Mouse (Mus musculus) neural tube, embryonic 14.5 days (tissue): ENCODE measurements around the gene Grasp. TPM values are rescaled to one million over a fixed set of nuclear protein-coding genes. Genes with fewer than 3 reads are reported as not detected.

Source experiments
- ATAC-seq: fragments of 200-750 bp; cut with Nextera tagmentation; 2 replicates; pipeline ENCODE4 v1.8.0; 2017; ENCODE audit warnings: low read depth, mild to moderate bottlenecking, moderate TSS enrichment, moderate library complexity
- H3K27ac ChIP-seq: fragments of 300-500 bp; sonication (generic); 2 replicates; pipeline ENCODE4 v1.5.1; 2014; ENCODE audit warnings: low read depth, mild to moderate bottlenecking, control low read depth, low read length, moderate library complexity, mixed read lengths
- H3K27me3 ChIP-seq: fragments of 300-500 bp; sonication (generic); 2 replicates; pipeline ENCODE4 v1.6.1; 2014; ENCODE audit warnings: low read length; ENCODE audit not compliant: control insufficient read depth, insufficient read depth
- H3K36me3 ChIP-seq: fragments of 300-500 bp; sonication (generic); 2 replicates; pipeline ENCODE4 v1.6.1; 2014; ENCODE audit warnings: low read length, mixed read lengths; ENCODE audit not compliant: control insufficient read depth, insufficient read depth
- H3K4me1 ChIP-seq: fragments of 300-500 bp; sonication (generic); 2 replicates; pipeline ENCODE4 v1.6.1; 2014; ENCODE audit warnings: low read length; ENCODE audit not compliant: control insufficient read depth, insufficient read depth
- H3K4me2 ChIP-seq: fragments of 300-500 bp; sonication (generic); 2 replicates; pipeline ENCODE4 v1.6.1; 2014; ENCODE audit warnings: mild to moderate bottlenecking, low read depth, low read length, control low read depth
- H3K4me3 ChIP-seq: fragments of 300-500 bp; sonication (generic); 2 replicates; pipeline ENCODE4 v1.5.1; 2014; ENCODE audit warnings: low read depth, low read length, control low read depth, mixed read lengths
- H3K9ac ChIP-seq: fragments of 300-500 bp; sonication (generic); replicated peaks from 2 replicates; pipeline ENCODE4 v1.6.1; 2014; ENCODE audit warnings: low read depth, mild to moderate bottlenecking, control low read depth, low read length, mixed read lengths
- H3K9me3 ChIP-seq: fragments of 300-500 bp; sonication (generic); 2 replicates; pipeline ENCODE4 v1.6.1; 2016; ENCODE audit warnings: low read length; ENCODE audit not compliant: control insufficient read depth
- WGBS: fragments of 180-500 bp; shearing (Covaris S2); extraction: QIAGEN DNeasy Blood & Tissue Kit; methylation state at CpG from one replicate; pipeline ENCODE4 v1.1.7; 2014; 5-methylcytosine and 5-hydroxymethylcytosine counted together
- polyA plus RNA-seq: library from polyadenylated mRNA; unstranded; fragments of >200 nt; fragmentation: Nextera tagmentation; extraction: Ambion mirVana; gene quantifications from 2 replicates; pipeline ENCODE4 v1.2.1, GENCODE M21; 2014

Grasp gene
- polyA plus RNA-seq, 1 experiment from 2014 or later: 1.0 TPM

GRCm38 (mm10) chr15:101220905-101221297, 3.1 kb upstream of the Grasp start:
- no peaks in the 10 kb centered on the region for H3K36me3 ChIP-seq
- H3K27me3 ChIP-seq: no peaks in the 10 kb centered on the region; the same call in 1 of the 2 replicates
- no peaks in the 10 kb centered on the region for H3K9me3 ChIP-seq
- no peak overlapping the region for H3K4me2 ChIP-seq
- ATAC-seq: peak; percentile 44; the same call in 1 of the 2 replicates
- peaks cover 17% of the 10 kb centered on the region for H3K4me1 ChIP-seq
- 0 out of 2 replicates have a peak overlapping the region, but pooled peaks have one; percentile 39 for H3K27ac ChIP-seq
- H3K4me3 ChIP-seq: no peak overlapping the region
- 6% methylated on average over 7 of the region's 8 CpGs for WGBS
- no peak overlapping the region for H3K9ac ChIP-seq

DNA sequence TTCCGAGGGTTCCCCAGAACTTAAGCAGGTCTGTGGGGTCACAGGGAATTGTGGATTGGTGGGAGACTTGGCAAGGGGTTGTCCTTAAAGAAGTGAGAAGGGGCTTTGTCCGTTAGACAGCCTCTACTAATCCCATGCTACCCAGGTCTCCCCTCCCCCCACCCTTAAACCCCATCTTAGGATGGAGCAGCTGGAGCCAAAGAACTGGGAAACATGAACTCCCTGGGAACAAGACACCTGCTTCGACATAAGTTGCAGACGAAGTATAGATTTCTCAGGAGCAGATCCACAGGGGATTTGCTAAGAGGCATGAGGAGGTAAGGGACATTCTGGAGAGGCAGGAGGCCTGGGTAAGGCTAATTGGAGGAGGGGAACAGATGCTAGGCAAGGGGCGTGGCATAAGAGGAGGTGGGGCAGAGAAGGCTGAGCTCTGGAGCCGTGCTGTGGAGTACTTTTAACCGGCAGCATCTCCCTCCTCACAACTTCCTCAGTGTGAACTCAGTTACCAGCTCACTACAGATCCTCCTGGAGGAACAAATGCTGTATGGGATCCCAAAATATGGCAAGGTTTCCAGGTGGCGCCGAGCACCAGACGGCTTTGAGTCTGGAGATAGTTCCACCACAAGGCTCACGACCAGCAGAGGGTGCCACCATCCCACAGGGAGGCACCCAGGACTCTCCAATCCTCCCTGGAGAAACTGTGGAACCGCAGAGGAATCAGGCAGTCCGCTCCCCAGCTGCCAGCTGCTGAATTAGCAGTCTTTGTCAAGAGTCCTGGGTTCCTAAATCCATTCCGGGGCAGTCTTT, 2.5 kb upstream of the Grasp start:
- Histone ChIP-seq H3K4me1 (peaks cover 17% of the 10 kb centered on the region), H3K4me2 (peak overlapping the region; percentile 34), H3K9me3 (no peaks in the 10 kb centered on the region), H3K4me3 (no peak overlapping the region), H3K27me3 (no peaks in the 10 kb centered on the region; the same call in 1 of the 2 replicates), H3K9ac (no peak overlapping the region; the same call in 1 of the 2 replicates), H3K27ac (no peak overlapping the region), H3K36me3 (no peaks in the 10 kb centered on the region)
- 0 out of 2 replicates have a peak, but pooled peaks have one; percentile 5 for ATAC-seq
- WGBS: 5% methylated on average over 14 of the region's 14 CpGs

GRCm38 (mm10) chr15:101222897-101223482, 998 bp upstream of the Grasp start:
- 45% methylated on average over 13 of the region's 13 CpGs for WGBS
- Histone ChIP-seq H3K4me2 (peak overlapping the region; percentile 80), H3K27ac (no peak overlapping the region), H3K27me3 (no peaks in the 10 kb centered on the region; the same call in 1 of the 2 replicates), H3K4me3 (no peak overlapping the region; the same call in 1 of the 2 replicates), H3K9ac (no peak overlapping the region), H3K9me3 (no peaks in the 10 kb centered on the region), H3K36me3 (no peaks in the 10 kb centered on the region), H3K4me1 (peaks cover 17% of the 10 kb centered on the region)
- ATAC-seq: no peak

GRCm38 (mm10) chr15:101223596-101223995, 392 bp upstream of the Grasp start:
- Histone ChIP-seq H3K4me3 (peak overlapping the region; percentile 75), H3K9me3 (no peaks in the 10 kb centered on the region), H3K9ac (peak overlapping the region; percentile 78; the same call in 1 of the 2 replicates), H3K27me3 (no peaks in the 10 kb centered on the region; the same call in 1 of the 2 replicates), H3K36me3 (no peaks in the 10 kb centered on the region), H3K27ac (no peak overlapping the region), H3K4me2 (peak overlapping the region; percentile 80), H3K4me1 (peaks cover 17% of the 10 kb centered on the region)
- 5% methylated on average over 5 of the region's 5 CpGs for WGBS
- ATAC-seq: 0 out of 2 replicates have a peak, but pooled peaks have one; percentile 8

GRCm38 (mm10) chr15:101224977-101225376, 989 bp downstream of the Grasp start:
- Histone ChIP-seq H3K36me3 (no peaks in the 10 kb centered on the region), H3K27me3 (no peaks in the 10 kb centered on the region; the same call in 1 of the 2 replicates), H3K4me2 (peak overlapping the region; percentile 80), H3K4me1 (peaks cover 17% of the 10 kb centered on the region), H3K9me3 (no peaks in the 10 kb centered on the region), H3K4me3 (peak overlapping the region; percentile 75), H3K9ac (peak overlapping the region; percentile 78), H3K27ac (no peak overlapping the region)
- WGBS: 2% methylated on average over 14 of the region's 14 CpGs
- ATAC-seq: no peak

GRCm38 (mm10) chr15:101227971-101228370, 4.0 kb downstream of the Grasp start:
- Histone ChIP-seq H3K27me3 (no peaks in the 10 kb centered on the region; the same call in 1 of the 2 replicates), H3K36me3 (no peaks in the 10 kb centered on the region), H3K9ac (no peak overlapping the region), H3K4me3 (no peak overlapping the region), H3K9me3 (no peaks in the 10 kb centered on the region), H3K4me1 (peaks cover 10% of the 10 kb centered on the region), H3K27ac (no peak overlapping the region), H3K4me2 (no peak overlapping the region)
- WGBS: 15% methylated on average over 7 of the region's 7 CpGs
- no peak for ATAC-seq

DNA sequence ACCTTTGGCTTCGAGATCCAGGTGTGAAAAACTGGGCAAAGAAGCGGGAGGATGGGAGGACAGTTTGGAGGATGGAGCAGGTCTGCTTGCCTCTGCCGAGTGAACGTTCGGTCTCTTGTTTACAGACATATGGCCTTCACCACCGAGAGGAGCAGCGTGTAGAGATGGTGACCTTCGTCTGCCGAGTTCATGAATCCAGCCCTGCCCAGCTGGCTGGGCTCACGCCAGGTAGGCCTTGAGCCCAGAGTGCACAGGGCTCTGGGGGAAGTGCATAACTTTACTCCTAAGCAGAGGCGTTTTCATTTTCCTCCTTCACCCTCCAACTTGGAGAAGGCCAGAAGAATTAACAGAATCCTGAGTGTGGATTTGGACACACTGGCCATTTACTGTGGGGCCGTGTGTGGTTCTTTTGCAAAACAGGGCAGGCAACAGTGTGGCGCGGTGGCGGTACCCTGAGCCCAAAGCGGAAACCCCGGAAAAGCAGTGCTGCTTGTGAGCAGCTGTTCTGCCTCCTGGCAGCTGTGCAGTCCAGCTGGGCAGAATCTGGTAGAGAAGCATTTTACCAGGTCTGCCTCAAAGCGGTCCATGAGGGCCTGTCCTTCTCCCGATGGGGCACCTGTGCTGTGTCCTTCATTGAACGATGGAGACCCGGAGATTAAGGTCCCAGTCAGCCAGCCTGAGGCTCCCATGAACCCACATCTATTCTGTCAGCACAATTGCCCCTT, 5.0 kb downstream of the Grasp start:
- WGBS: 86% methylated on average over 21 of the region's 21 CpGs
- H3K9ac ChIP-seq: no peak overlapping the region
- no peak for ATAC-seq
- H3K4me2 ChIP-seq: no peak overlapping the region
- no peaks in the 10 kb centered on the region for H3K36me3 ChIP-seq
- no peak overlapping the region for H3K27ac ChIP-seq
- H3K4me1 ChIP-seq: no peaks in the 10 kb centered on the region
- no peaks in the 10 kb centered on the region for H3K9me3 ChIP-seq
- H3K4me3 ChIP-seq: no peak overlapping the region
- no peaks in the 10 kb centered on the region; the same call in 1 of the 2 replicates for H3K27me3 ChIP-seq

- Histone ChIP-seq H3K36me3 (no peaks in the 10 kb centered on the region), H3K27ac (no peak overlapping the region), H3K9ac (no peak overlapping the region), H3K4me2 (no peak overlapping the region), H3K4me1 (no peaks in the 10 kb centered on the region), H3K27me3 (no peaks in the 10 kb centered on the region; the same call in 1 of the 2 replicates), H3K4me3 (no peak overlapping the region), H3K9me3 (no peaks in the 10 kb centered on the region)
- ATAC-seq: no peak
- 94% methylated on average over 19 of the region's 19 CpGs for WGBS
Observed at GRCm38 (mm10) chr15:101230503-101230902, 6.5 kb downstream of the Grasp start.
